Mouse (Mus musculus): ENCODE measurements around the gene Sox6.

Gene Sox6

GRCm38 (mm10) chr7:115489608-115490007, 549.0 kb downstream of the Sox6 start:
- DNase-seq (ENCODE audit: low spot score in 2 of 2) = no peak

GRCm38 (mm10) chr7:115486431-115486830, 552.2 kb downstream of the Sox6 start:
- DNase-seq (ENCODE audit: low spot score in 2 of 2) = no peak

DNA sequence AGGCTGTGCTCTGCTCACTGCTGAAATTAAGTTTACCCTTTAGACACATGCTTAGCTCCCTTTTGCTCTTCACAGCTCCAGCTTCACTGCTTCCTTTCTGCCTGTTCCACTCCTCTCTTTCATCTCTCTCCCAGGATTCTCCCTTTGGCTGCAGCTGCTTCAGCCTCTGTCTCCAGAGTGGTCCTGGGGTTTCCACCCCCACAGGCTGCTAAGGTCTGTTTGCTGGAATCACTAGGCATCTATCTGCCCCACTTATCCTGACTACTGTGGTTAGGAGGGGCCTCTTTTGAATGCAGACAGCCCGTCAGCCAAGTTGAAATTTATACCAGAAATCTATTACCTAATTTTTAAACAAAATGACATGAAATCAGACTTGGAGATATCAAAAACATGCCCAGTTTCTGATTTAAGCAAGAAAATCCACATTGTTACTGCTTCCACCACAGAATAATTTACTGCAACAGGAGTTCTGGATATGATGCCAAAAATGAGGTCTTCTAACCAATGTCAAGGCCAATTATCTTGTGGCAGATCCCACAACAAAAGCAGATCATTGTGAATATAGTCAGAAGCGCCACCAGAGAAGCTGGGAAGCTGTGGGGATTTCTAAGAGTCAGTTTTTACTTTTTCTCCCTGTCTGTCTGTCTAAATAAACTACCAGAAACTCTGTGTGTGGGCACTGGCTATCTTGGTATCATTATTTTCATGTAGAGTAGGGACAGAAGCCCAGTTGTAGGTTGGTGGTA, 552.8 kb downstream of the Sox6 start:
- no peak for DNase-seq (ENCODE audit: low spot score in 2 of 2)

- DNase-seq (ENCODE audit: low spot score in 2 of 2) = no peak
These were observed 560.8 kb downstream of the Sox6 start for GRCm38 (mm10) chr7:115477763-115478162.

GRCm38 (mm10) chr7:115476881-115477665, 561.5 kb downstream of the Sox6 start:
- no peak for DNase-seq (ENCODE audit: low spot score in 2 of 2)

- DNase-seq (ENCODE audit: low spot score in 2 of 2) = no peak
These were observed 563.4 kb downstream of the Sox6 start for GRCm38 (mm10) chr7:115475176-115475575.

- no peak for DNase-seq (ENCODE audit: low spot score in 2 of 2)
These were observed 564.5 kb downstream of the Sox6 start for GRCm38 (mm10) chr7:115474115-115474514.

GRCm38 (mm10) chr7:115472850-115473249, 565.7 kb downstream of the Sox6 start:
- no peak for DNase-seq (ENCODE audit: low spot score in 2 of 2)

GRCm38 (mm10) chr7:115471521-115471920, 567.1 kb downstream of the Sox6 start:
- DNase-seq (ENCODE audit: low spot score in 2 of 2) = no peak

GRCm38 (mm10) chr7:115466811-115467210, 571.8 kb downstream of the Sox6 start:
- DNase-seq (ENCODE audit: low spot score in 2 of 2) = no peak

- no peak for DNase-seq (ENCODE audit: low spot score in 2 of 2)
These were observed 575.2 kb downstream of the Sox6 start for GRCm38 (mm10) chr7:115463367-115463766.

- DNase-seq (ENCODE audit: low spot score in 2 of 2) = no peak
These were observed 576.3 kb downstream of the Sox6 start for GRCm38 (mm10) chr7:115462276-115462675.

- DNase-seq (ENCODE audit: low spot score in 2 of 2) = no peak
These were observed 583.6 kb downstream of the Sox6 start for GRCm38 (mm10) chr7:115454988-115455387.

DNA sequence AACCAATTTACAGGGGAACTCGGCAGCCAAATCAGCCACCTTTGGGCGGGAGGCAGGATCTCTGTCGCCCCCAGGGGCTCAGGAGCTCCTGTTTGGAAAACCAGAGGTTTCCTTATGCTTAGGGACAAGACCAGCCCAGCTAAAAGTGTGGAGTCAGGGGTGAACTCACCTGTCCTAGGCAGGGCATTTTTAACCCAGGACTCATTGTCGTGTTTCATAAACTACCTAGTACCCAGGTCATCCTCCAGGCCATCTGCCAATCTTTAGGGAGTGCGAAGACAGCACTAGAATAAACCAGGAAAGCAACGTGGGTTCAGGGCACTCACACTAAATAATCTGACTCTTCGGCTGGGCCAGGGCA, 584.9 kb downstream of the Sox6 start:
- DNase-seq (ENCODE audit: low spot score in 2 of 2) = no peak

GRCm38 (mm10) chr7:115453042-115453712, 585.4 kb downstream of the Sox6 start:
- peak in 1 of 2 experiments; percentile 15 for DNase-seq (ENCODE audit: low spot score in 2 of 2)

DNA sequence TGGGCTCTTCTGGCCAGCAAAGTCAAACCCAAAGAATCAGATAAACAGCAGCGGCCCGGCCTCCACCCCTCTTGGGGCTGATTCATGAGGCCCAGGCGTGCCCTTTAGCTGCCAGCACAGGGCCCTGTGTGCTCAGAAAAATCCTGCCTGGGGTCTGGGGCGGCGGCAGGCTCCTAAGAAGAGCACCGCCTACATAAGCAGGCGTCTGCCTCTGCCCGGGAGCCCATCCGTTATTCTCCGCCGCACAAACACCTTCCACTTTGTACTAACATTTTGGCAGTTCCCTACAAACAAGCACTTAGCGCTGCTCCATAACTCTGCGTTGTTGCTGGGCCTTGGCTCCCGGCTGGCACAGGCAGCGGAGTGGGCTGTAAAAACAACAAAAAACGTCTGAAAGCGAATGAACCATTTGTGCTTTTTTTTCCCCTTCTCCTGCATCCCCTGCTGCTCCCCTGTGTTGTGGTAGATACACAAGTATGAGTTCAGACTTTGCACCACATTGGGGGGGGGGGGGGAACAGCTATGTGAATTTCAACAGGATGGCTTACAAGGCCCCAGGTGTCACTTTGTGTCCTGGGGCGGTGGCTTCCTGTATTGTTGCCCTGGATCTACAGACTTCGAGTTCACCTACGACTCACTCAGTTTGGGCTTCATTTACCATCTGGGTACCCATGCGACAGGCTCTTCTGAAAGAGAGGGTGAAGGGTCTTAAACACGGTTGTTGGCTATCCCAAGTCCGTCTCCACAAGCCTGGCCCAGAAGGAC, 588.0 kb downstream of the Sox6 start:
- DNase-seq (ENCODE audit: low spot score in 2 of 2) = no peak

GRCm38 (mm10) chr7:115448403-115449025, 590.1 kb downstream of the Sox6 start:
- no peak for DNase-seq (ENCODE audit: low spot score in 2 of 2)

DNA sequence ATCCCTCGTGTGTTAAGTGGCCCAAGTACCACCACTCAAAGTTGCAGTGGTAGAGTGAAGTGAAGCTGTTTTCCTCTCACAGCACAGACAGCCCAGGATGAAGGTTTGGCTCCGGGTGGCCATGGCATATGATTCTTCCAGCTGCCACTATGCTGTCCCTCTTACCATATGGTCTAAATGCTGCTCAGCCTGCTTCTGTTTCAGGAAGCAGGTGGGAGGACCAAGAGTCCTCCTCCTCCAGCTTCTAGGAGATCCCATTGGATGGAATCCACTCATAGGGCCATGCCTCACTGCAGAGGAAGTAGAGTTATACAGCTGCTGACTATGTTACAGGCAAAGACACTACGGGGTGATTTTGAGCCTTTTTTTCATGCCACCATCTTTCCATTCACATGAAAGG, 591.5 kb downstream of the Sox6 start:
- DNase-seq (ENCODE audit: low spot score in 2 of 2) = no peak

- DNase-seq (ENCODE audit: low spot score in 2 of 2) = no peak
These were observed 592.0 kb downstream of the Sox6 start for GRCm38 (mm10) chr7:115446481-115447016.

DNA sequence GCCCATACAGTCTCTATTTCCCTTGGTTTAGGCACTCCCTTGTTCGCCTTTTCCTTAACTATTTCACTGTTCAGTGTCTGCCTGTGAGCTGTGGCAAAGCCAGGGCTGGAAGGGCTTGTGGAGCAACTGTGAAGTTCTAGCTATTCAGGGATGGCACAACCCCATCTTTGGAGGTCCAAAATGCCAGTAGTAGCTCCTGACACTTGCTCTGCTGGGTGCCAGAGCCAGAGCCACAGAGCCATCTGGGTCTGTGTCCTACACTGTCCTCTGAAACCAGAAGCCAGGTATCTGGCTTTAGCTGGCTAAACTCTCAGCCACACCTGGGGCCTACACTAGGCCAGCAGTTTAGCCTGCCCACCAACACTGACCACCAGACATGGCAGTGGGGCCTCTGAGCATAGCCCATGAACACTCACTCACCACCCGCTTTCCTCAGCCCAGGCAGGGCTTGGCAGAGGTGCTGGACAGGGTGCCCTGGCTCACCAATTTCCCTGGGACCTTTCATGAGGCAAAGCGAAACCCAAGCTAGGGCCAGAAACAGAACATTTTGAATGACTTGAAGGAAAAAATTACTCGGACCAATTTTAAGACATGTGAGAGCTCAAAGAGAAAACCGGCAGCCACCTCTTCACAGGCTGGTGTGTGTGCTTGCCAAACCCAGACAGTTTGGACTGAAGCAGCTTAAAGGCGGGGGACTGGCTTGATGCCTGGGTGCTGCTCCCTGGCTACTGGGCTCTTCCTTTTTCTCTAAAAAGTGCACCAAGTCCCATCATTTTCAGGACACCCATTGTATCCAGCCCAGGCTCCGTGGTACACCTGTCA, 612.2 kb downstream of the Sox6 start:
- peak in 1 of 2 experiments; percentile 13 for DNase-seq (ENCODE audit: low spot score in 2 of 2)

Measured in frontal cortex, postnatal 25 days (tissue).